Mouse (Mus musculus): Measurements from ENCODE around the gene Rnf19b.

The Rnf19b gene

DNA sequence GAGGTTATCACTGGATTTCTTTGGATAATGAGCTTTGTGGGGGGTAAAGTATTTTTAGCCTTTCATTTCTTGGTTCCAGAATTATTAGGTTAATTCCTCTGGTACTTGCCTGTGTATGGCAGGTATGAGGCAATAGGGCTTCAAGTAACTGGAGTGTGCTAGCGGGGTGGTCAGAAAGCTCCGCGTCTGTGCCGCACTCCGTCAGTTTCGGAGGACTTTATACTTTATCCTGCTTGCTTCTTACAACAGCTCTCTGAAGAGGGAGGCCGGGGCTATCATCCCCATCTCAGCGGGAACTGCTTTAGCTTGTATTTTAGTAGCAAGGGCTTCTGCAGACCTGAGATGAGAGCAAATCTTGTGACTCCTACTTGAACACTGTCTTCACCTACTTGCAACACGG lies 21.1 kb downstream of the Rnf19b start:
- DNase-seq (ENCODE audit: low spot score), result no peak

GRCm38 (mm10) chr4:129081041-129081440 lies 23.0 kb downstream of the Rnf19b start:
- no peak for DNase-seq (ENCODE audit: low spot score)

GRCm38 (mm10) chr4:129081512-129081911 lies 23.4 kb downstream of the Rnf19b start:
- DNase-seq (ENCODE audit: low spot score), result peak; percentile 35

DNA sequence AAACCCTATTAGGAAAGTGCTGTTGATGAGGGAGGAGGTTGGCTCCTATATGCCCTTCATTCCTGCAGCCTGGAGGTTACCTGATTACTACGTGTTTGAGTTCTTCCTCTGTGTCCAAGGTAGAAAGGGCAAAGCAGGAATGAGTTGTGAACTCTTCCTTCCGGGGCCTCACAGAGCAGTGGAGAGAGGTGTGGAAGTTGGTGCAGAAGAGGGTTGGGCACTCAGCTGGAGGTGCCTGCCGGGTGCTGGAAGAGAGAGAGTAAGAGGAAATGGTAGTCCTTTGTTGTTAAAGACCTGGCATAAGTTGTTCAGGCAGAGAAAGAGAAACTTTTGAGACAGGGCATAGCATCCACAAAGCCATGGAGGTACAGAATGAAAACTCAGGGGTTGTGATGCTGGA lies 23.9 kb downstream of the Rnf19b start:
- DNase-seq (ENCODE audit: low spot score), result no peak

- DNase-seq (ENCODE audit: low spot score), result peak; percentile 82
Measured at GRCm38 (mm10) chr4:129082379-129083115, 24.5 kb downstream of the Rnf19b start.

DNA sequence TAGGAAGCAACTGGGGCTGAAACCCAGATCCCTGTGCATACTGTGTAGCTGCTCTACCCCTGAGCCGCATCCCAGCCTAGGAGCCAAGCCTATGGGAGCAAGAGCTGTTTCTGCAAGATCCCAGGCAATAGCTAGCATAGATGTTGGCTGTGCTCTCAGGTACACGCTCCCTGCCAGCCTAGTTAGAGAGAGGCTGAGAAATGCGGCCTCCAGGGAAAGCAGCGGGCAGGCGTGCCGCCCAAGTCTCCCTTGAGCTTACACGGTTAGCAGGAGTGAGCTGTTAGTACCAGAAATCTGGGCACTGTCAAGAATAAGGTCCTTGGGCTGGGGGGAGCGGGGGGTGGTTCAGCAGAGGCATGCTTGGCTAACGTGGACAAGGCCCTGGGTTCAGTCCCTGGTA lies 26.8 kb downstream of the Rnf19b start:
- no peak for DNase-seq (ENCODE audit: low spot score)

GRCm38 (mm10) chr4:129086078-129086477 lies 28.0 kb downstream of the Rnf19b start:
- DNase-seq (ENCODE audit: low spot score), result peak; percentile 74

DNA sequence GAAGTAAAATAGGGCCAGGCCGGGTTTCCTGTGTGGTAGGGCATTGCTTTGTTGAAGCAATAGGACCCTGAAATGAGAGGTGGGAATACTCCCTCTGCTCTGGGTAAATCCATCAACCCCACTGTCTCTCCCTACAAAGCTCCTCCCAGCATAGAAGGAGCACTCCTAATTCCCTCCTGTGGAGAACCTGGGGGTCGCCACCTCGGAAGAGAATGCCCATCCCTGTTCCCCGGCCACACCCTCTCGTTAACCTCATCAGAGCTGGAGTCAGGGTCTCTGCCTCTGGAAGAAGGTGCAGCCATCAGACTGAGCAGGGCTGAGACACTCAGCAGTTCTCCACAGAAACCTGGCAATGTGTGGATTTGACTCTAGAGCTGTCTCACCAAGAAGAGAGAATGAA lies 29.8 kb downstream of the Rnf19b start:
- no peak for DNase-seq (ENCODE audit: low spot score)

- DNase-seq (ENCODE audit: low spot score), result no peak
Measured at GRCm38 (mm10) chr4:129095276-129095675, 37.2 kb downstream of the Rnf19b start.

- DNase-seq (ENCODE audit: low spot score), result no peak
Measured at GRCm38 (mm10) chr4:129097006-129097405, 38.9 kb downstream of the Rnf19b start.

GRCm38 (mm10) chr4:129102133-129102829 lies 44.2 kb downstream of the Rnf19b start:
- no peak for DNase-seq (ENCODE audit: low spot score)

GRCm38 (mm10) chr4:129105356-129105755 lies 47.3 kb downstream of the Rnf19b start, which contains the start of gene Tmem54:
Gene Tmem54, plus strand, starts transcription at chr4:129105548.
- peak; percentile 44 for DNase-seq (ENCODE audit: low spot score)

GRCm38 (mm10) chr4:129106073-129106472 lies 48.0 kb downstream of the Rnf19b start:
- DNase-seq (ENCODE audit: low spot score), result no peak

DNA sequence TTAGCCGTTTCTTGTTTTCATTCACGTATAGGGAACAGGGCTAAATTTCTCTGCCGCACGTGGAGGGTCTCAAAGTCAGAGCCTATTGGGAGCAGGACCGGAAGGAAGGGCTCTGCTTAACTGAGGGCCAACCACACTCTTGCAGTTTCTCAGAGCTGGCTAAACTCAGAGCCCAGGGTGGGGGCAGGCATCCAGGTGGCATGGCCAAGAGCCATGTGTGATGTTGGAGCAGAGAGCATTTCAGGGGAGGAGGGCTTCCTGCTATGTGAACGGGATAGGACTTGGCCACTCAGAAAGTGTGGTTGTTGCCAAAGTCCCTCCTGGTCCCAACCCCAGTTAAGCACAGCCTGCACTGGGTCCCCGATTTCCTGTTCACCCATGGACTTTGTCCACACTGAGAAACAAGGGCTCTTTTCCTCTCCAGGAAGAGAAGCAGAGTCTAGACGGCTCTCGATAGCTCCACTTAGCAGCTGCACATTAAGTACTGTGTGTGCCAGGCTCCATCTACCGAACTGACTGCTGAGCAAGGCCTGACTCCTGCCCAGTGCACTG lies 49.4 kb downstream of the Rnf19b start:
- no peak for DNase-seq (ENCODE audit: low spot score)

- DNase-seq (ENCODE audit: low spot score), result no peak
Measured at GRCm38 (mm10) chr4:129108624-129109023, 50.6 kb downstream of the Rnf19b start.

DNA sequence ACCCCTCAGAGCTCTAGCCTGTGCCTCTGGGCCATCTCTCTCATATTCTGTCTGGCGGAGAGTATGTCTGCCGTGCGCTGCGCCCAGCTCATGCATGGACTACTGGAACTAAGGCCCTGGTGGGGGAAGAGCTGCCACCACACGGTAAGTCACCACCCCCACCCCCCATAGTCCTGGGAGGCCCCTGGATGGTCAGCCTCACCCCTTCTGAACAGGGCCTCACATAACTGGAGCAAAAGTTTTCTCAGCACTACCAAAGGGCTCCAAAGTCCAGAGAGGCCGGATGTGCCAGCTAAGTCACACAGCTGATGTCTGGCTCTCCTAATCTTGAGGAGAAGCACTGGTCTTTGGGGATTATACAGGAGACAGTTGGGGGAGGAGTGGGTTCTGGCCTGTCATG lies 52.7 kb downstream of the Rnf19b start:
- DNase-seq (ENCODE audit: low spot score), result no peak

DNA sequence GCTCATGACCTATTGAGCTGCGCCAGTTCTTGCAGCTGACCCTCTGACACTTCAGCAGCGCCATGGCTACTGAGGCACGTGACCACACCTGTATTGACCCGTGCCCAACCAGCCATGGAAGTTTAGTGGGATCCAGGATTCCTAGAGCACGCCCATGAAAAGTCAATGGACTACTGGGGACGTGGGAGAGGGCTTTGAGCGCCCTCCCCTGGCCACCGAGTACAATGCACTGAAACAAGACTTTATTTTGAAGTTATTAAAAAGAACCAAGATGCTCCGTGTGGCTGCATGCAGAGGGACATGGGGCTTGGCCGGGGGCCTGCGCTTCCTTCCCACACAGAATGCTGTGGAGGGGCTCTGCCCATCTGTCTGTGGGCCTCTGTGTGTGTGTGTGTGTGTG lies 53.3 kb downstream of the Rnf19b start:
- DNase-seq (ENCODE audit: low spot score), result no peak

GRCm38 (mm10) chr4:129112231-129112630 lies 54.2 kb downstream of the Rnf19b start:
- DNase-seq (ENCODE audit: low spot score), result no peak

GRCm38 (mm10) chr4:129113083-129113988 lies 55.3 kb downstream of the Rnf19b start:
- DNase-seq (ENCODE audit: low spot score), result no peak

DNA sequence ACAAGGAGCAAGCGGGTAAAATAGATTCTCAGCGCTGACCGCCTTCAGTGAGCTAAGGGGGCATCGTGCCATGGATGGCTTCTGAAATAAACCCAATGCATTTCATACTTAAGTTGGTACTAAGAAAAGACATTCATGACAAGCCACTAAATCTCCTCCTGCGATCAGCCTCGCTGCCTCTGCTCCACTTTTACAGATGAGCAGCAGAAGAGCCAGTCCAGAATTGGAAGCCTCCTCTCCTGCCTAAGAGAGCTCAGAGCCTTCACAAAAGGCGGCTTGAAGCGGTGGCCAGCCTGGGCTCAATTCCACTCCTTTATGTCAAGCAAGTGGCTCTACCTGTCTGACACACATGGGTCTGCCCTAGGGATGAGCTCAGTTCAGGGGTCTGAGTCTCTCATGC lies 58.6 kb downstream of the Rnf19b start:
- no peak for DNase-seq (ENCODE audit: low spot score)

DNA sequence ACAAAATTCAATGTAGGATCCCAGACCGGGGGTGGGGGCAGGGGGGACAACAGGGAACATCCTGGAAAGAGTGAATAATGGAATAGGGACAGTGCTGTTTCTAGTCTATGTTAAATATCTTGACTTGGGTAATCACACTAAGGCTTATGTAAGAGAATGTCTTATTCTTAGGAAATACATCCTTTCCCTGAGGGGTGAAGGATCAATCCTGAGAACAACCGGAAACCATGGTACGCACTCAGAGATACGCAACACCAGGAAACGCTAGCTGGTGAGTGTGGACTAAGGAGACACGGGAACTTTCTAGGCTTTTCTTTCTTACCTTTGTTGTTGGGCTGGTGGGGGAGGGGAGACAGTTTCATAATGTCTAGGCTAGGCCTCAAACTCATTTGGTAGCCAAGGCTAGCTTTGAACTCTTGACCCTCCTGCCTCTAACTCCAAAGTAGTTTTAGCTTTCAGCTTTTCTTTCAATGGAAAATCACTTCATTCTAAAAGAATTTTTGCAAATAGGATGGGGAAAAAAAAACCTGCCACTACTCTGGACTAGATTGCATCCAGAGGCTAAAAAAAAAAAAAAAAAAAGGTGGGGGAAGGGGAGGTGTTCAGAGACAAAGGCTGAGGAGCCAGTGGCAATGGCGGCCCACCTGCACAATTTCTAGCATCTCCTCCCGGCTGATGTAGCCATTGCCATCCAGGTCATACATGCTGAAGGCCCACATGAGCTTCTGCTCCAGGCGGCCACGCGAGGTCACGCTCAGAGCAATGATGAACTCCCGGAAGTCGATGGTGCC lies 59.8 kb downstream of the Rnf19b start:
- DNase-seq (ENCODE audit: low spot score), result no peak

Measured in lung, postnatal 25 days (tissue).